Mouse (Mus musculus) layer of hippocampus, adult 8-10 months (tissue): ENCODE measurements around the gene Olfr312. TPM values are rescaled to one million over a fixed set of nuclear protein-coding genes. Genes with fewer than 3 reads are reported as not detected.

Experiments used
- DNase-seq, 2 experiments: peaks; one replicate each; pipeline ENCODE4 v3.0.0; 2022; ENCODE audit warnings: low spot score in 2 of 2
- total RNA-seq, 4 experiments: library from RNA; stranded (reverse); gene quantifications; 2 replicates each; pipeline ENCODE4 v1.2.4; 2022

Olfr312 gene
- total RNA-seq, 4 experiments from 2014 or later, result not detected

- no peak for DNase-seq
These were observed 31.7 kb downstream of the Olfr312 start for GRCm38 (mm10) chr11:58860744-58861143.

- DNase-seq, result peak; percentile 78 to 81
These were observed 38.3 kb downstream of the Olfr312 start, which contains the start of gene 2810021J22Rik for GRCm38 (mm10) chr11:58867039-58867953. TSS of gene 2810021J22Rik (plus strand) at chr11:58867216.

DNA sequence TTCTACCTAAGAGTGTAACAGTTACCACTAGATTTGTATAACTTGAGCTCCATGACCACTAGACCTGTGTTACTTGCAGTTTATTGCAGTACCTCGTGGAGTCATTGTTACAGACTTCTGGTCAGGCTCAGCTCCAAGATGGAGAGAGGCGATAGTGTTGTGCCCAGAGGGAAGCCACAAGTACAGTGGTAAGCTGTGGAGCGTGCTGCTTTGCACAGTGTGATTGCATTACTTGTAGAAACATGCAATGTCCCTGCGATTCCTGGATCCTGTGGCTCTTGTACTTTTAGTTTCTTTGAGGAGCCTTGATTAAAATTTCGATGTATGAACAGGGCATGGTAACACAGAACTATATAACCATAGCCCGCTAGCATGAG lies 38.9 kb downstream of the Olfr312 start:
- DNase-seq, result no peak

- no peak for DNase-seq
These were observed 41.9 kb downstream of the Olfr312 start for GRCm38 (mm10) chr11:58870961-58871360.

GRCm38 (mm10) chr11:58883756-58884155 lies 54.7 kb downstream of the Olfr312 start:
- DNase-seq, result no peak

Other genes with a start within 250 kb of the Olfr312 start
- not detected for gene Olfr324, start 234.1 kb upstream of the Olfr312 start, total RNA-seq
- not detected for gene 2210407C18Rik, start 213.2 kb upstream of the Olfr312 start, total RNA-seq
- not detected for gene Olfr323, start 198.7 kb upstream of the Olfr312 start, total RNA-seq
- gene Trim58, start 188.8 kb upstream of the Olfr312 start, total RNA-seq, result under 1 TPM in 2 of 4 experiments, not detected in 2; 0.14 to 0.19 TPM
- not detected for gene Olfr322, start 170.5 kb upstream of the Olfr312 start, total RNA-seq
- gene Olfr320, start 148.1 kb upstream of the Olfr312 start, total RNA-seq, result not detected
- under 1 TPM in 1 of 4 experiments, not detected in 3; 0.43 TPM for gene Olfr319, start 130.1 kb upstream of the Olfr312 start, total RNA-seq
- under 1 TPM in 2 of 4 experiments, not detected in 2; 0.09 to 0.16 TPM for gene Olfr318, start 105.2 kb upstream of the Olfr312 start, total RNA-seq
- gene Olfr317, start 90.0 kb upstream of the Olfr312 start, total RNA-seq, result under 1 TPM in 3 of 4 experiments, not detected in 1; 0.19 to 0.76 (median 0.43) TPM
- 1 to 10 TPM in 2 of 4 experiments, under 1 TPM in 2; 0.59 to 1.8 (median 1.2) TPM for gene Olfr316, start 76.5 kb upstream of the Olfr312 start, total RNA-seq
- not detected for gene Olfr315, start 56.0 kb upstream of the Olfr312 start, total RNA-seq
- not detected for gene Olfr314, start 46.3 kb upstream of the Olfr312 start, total RNA-seq
- gene Fam183b, start 27.3 kb upstream of the Olfr312 start, total RNA-seq, result 1 to 10 TPM; 5.4 to 7.7 (median 6.4) TPM
- not detected for gene Olfr313, start 14.2 kb upstream of the Olfr312 start, total RNA-seq
- not detected for gene Olfr311, start 10.0 kb downstream of the Olfr312 start, total RNA-seq
- 10 to 100 TPM; 15.8 to 24.2 (median 21.4) TPM for gene Gm12258, start 17.9 kb downstream of the Olfr312 start, total RNA-seq
- 10 to 100 TPM in 3 of 4 experiments, 1 to 10 TPM in 1; 7.1 to 14.0 (median 12.1) TPM for gene 2810021J22Rik, start 38.0 kb downstream of the Olfr312 start, total RNA-seq
- 10 to 100 TPM in 2 of 4 experiments, 1 to 10 TPM in 2; 9.0 to 10.2 (median 9.8) TPM for gene Zfp39, start 75.0 kb downstream of the Olfr312 start, total RNA-seq
- gene Btnl10, start 88.7 kb downstream of the Olfr312 start, total RNA-seq, result under 1 TPM in 1 of 4 experiments, not detected in 3; 0.14 TPM
- gene Rnf187, start 109.7 kb downstream of the Olfr312 start, total RNA-seq, result 100 to 1,000 TPM; 426 to 450 (median 442) TPM
- gene Hist3h2ba, start 119.7 kb downstream of the Olfr312 start, total RNA-seq, result 10 to 100 TPM; 71.4 to 92.2 (median 75.7) TPM
- 10 to 100 TPM; 48.9 to 64.2 (median 56.8) TPM for gene Hist3h2a, start 125.4 kb downstream of the Olfr312 start, total RNA-seq
- gene Trim17, start 125.4 kb downstream of the Olfr312 start, total RNA-seq, result 1 to 10 TPM; 2.8 to 6.3 (median 4.8) TPM
- 10 to 100 TPM; 28.4 to 32.5 (median 31.0) TPM for gene Trim11, start 148.9 kb downstream of the Olfr312 start, total RNA-seq